ENCODE assay signal across 8 mouse cellular contexts in genomic region chr7:13277081-13277480, GRCm38 (mm10). TPM values are rescaled to one million over a fixed set of nuclear protein-coding genes. Genes with fewer than 3 reads are reported as not detected.
DNase-seq lines count a peak whose midpoint lies in the region; ATAC-seq lines count a peak whose summit lies in the region.

Gene Lig1, plus strand, starts transcription at chr7:13277283.

- H3K9ac ChIP-seq in lung, embryonic 16.5 days (ENCODE audit: low read length): peak within 1 kb of the TSS; percentile 91
- peak within 1 kb of the TSS; percentile 80 for H3K9ac ChIP-seq in forebrain, embryonic 13.5 days
- H3K9ac ChIP-seq in limb, embryonic 15.5 days: peak within 1 kb of the TSS; percentile 81
- H3K9ac ChIP-seq in stomach, embryonic 16.5 days (ENCODE audit: low read length): peak within 1 kb of the TSS; percentile 80

- H3K36me3 ChIP-seq in lung, embryonic 16.5 days (ENCODE audit: control insufficient read depth, insufficient read depth, low read length): peaks cover 31% of the 10 kb centered on the region
- H3K36me3 ChIP-seq in forebrain, embryonic 13.5 days (ENCODE audit: poor library complexity, severe bottlenecking): peaks cover 56% of the 10 kb centered on the region
- peaks cover 46% of the 10 kb centered on the region for H3K36me3 ChIP-seq in limb, embryonic 15.5 days
- H3K36me3 ChIP-seq in stomach, embryonic 16.5 days (ENCODE audit: control insufficient read depth, insufficient read depth, low read length): peaks cover 20% of the 10 kb centered on the region

- peaks cover 4% of the 10 kb centered on the region; the same call in 1 of the 2 replicates for H3K4me1 ChIP-seq in lung, embryonic 16.5 days (replicated peaks; ENCODE audit: control insufficient read depth, insufficient read depth, low read length)
- H3K4me1 ChIP-seq in forebrain, embryonic 13.5 days: peaks cover 14% of the 10 kb centered on the region
- peaks cover 6% of the 10 kb centered on the region; the same call in 1 of the 2 replicates for H3K4me1 ChIP-seq in limb, embryonic 15.5 days
- H3K4me1 ChIP-seq in stomach, embryonic 16.5 days (ENCODE audit: control insufficient read depth, insufficient read depth, low read length): peaks cover 6% of the 10 kb centered on the region; the same call in 1 of the 2 replicates

- H3K27me3 ChIP-seq in lung, embryonic 16.5 days (ENCODE audit: control insufficient read depth, insufficient read depth, low read depth, low read length): no peaks in the 10 kb centered on the region
- no peaks in the 10 kb centered on the region for H3K27me3 ChIP-seq in forebrain, embryonic 13.5 days
- no peaks in the 10 kb centered on the region for H3K27me3 ChIP-seq in limb, embryonic 15.5 days
- H3K27me3 ChIP-seq in stomach, embryonic 16.5 days (ENCODE audit: control insufficient read depth, insufficient read depth, low read length): no peaks in the 10 kb centered on the region

- H3K4me2 ChIP-seq in lung, embryonic 16.5 days (ENCODE audit: low read depth, low read length): peak within 1 kb of the TSS; percentile 79
- peak within 1 kb of the TSS; percentile 75 for H3K4me2 ChIP-seq in forebrain, embryonic 13.5 days
- peak within 1 kb of the TSS; percentile 73 for H3K4me2 ChIP-seq in limb, embryonic 15.5 days
- peak within 1 kb of the TSS; percentile 85 for H3K4me2 ChIP-seq in stomach, embryonic 16.5 days (ENCODE audit: low read depth, low read length)

- H3K4me3 ChIP-seq in lung, embryonic 16.5 days (ENCODE audit: low read length): peak within 1 kb of the TSS; percentile 85
- peak within 1 kb of the TSS; percentile 64 for H3K4me3 ChIP-seq in forebrain, embryonic 13.5 days
- H3K4me3 ChIP-seq in limb, embryonic 15.5 days: peak within 1 kb of the TSS; percentile 80
- H3K4me3 ChIP-seq in stomach, embryonic 16.5 days (replicated peaks; ENCODE audit: low read length): peak within 1 kb of the TSS; percentile 60

- peak within 1 kb of the TSS; percentile 83; the same call in 1 of the 2 replicates for H3K27ac ChIP-seq in lung, embryonic 16.5 days (ENCODE audit: low read length)
- peak within 1 kb of the TSS; percentile 84; the same call in 1 of the 2 replicates for H3K27ac ChIP-seq in forebrain, embryonic 13.5 days
- H3K27ac ChIP-seq in limb, embryonic 15.5 days: peak within 1 kb of the TSS; percentile 87
- peak within 1 kb of the TSS; percentile 60; the same call in 1 of the 2 replicates for H3K27ac ChIP-seq in stomach, embryonic 16.5 days (ENCODE audit: low read length)

- WGBS in lung, embryonic 16.5 days: 95% methylated on average over 16 of the region's 16 CpGs
- WGBS in forebrain, embryonic 13.5 days: 98% methylated on average over 16 of the region's 16 CpGs
- WGBS in limb, embryonic 15.5 days: 98% methylated on average over 16 of the region's 16 CpGs
- WGBS in stomach, embryonic 16.5 days: 98% methylated on average over 16 of the region's 16 CpGs

- no peaks in the 10 kb centered on the region for H3K9me3 ChIP-seq in lung, embryonic 16.5 days (ENCODE audit: control insufficient read depth, low read length)
- H3K9me3 ChIP-seq in forebrain, embryonic 13.5 days (replicated peaks): no peaks in the 10 kb centered on the region
- H3K9me3 ChIP-seq in limb, embryonic 15.5 days: no peaks in the 10 kb centered on the region
- H3K9me3 ChIP-seq in stomach, embryonic 16.5 days (replicated peaks; ENCODE audit: control insufficient read depth, low read length): no peaks in the 10 kb centered on the region

- no peak for DNase-seq in adrenal gland, postnatal 10 days
- no peak for DNase-seq in adrenal gland, adult 18-20 months (ENCODE audit: low spot score in 2 of 2)
- no peak for DNase-seq in lung, postnatal 4 days
- DNase-seq in frontal cortex, postnatal 14 days (ENCODE audit: low spot score in 2 of 2): no peak

- no peak for ATAC-seq in lung, embryonic 16.5 days (ENCODE audit: low read depth)
- no peak for ATAC-seq in forebrain, embryonic 13.5 days
- no peak for ATAC-seq in limb, embryonic 15.5 days (ENCODE audit: insufficient number of reproducible peaks, low FRiP score, low TSS enrichment, low read depth)
- ATAC-seq in stomach, embryonic 16.5 days (ENCODE audit: insufficient read depth, low FRiP score): no peak

RNA-seq across cellular contexts. Expression of gene Lig1, which starts in this region (rescaled TPM):
- total RNA-seq in adrenal gland, postnatal 10 days (2021): 10 to 100 TPM; 26.0 to 34.7 TPM
- total RNA-seq in adrenal gland, adult 18-20 months (2021): 1 to 10 TPM; 6.6 to 9.8 TPM
- polyA plus RNA-seq in lung, embryonic 16.5 days (2015; fragmentation: Nextera tagmentation; extraction: Ambion mirVana): 101 and 105 TPM in 2 replicates
- 106 and 113 TPM in 2 replicates for polyA plus RNA-seq in forebrain, embryonic 13.5 days (2015; fragmentation: Nextera tagmentation; extraction: Ambion mirVana)
- 83.4 and 85.3 TPM in 2 replicates for polyA plus RNA-seq in limb, embryonic 15.5 days (2015; fragmentation: Nextera tagmentation; extraction: Ambion mirVana)
- polyA plus RNA-seq in stomach, embryonic 16.5 days (2015; fragmentation: Nextera tagmentation; extraction: Ambion mirVana): 75.0 and 84.8 TPM in 2 replicates
